Mouse (Mus musculus) cortical plate, adult 2 months (tissue): Measurements from ENCODE around the gene App.

Experiments
- CTCF ChIP-seq: fragments of 200-500 bp; IDR thresholded peaks from 2 replicates; pipeline ENCODE4 v1.5.1; 2011; ENCODE audit warnings: mild to moderate bottlenecking, control low read depth, low read length; ENCODE audit not compliant: insufficient read depth; ENCODE audit errors: extremely low read depth
- POLR2A ChIP-seq: fragments of 200-500 bp; IDR thresholded peaks from 2 replicates; pipeline ENCODE4 v1.6.1; 2011; ENCODE audit warnings: mild to moderate bottlenecking, low read length, control low read depth; ENCODE audit not compliant: insufficient read depth; ENCODE audit errors: extremely low read depth

DNA sequence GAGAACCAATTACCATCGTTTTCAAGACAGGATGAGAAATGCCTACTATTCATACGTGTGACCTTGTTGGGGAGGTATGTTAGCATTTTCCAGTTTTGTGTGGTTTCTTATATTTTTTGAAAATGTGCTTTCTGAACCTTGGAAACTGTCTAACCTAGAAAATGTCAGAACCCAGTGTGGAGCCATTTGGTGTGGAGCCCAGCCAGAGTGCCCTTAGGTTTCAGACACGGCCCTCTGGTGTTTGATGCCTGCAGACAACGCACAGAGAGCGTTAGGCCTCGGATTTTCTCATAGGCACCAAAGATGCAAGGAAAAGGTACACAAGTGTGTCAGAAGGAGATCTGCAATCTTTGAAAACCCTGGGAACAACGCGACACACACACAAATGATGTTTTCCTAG, 134.8 kb downstream of the App start:
- TF ChIP-seq POLR2A (no peak), CTCF (no peak)
